Mouse (Mus musculus) left cerebral cortex, adult 11 months (tissue): ENCODE measurements at regions not wholly inside any gene's neighbourhood (a gene's known extent, or its start where the extent isn't known, plus 50 kb on each side); places are given as distances from the start of the nearest gene placed in this dataset.
"Not testable (repeated sequence)": the region's sequence is repeated elsewhere in the genome, so short reads cannot be mapped to it uniquely, and the experiment has no call there.

Experiments used
- DNase-seq: peaks from one replicate; pipeline ENCODE4 v3.0.0; 2022; ENCODE audit warnings: low spot score

- DNase-seq, result no peak
Measured at GRCm38 (mm10) chr10:120726369-120726768, 172.5 kb downstream of the Msrb3 start.

GRCm38 (mm10) chr10:120721956-120722532 is 176.9 kb downstream of the Msrb3 start:
- no peak for DNase-seq

GRCm38 (mm10) chr10:120720981-120721380 is 177.9 kb downstream of the Msrb3 start:
- no peak for DNase-seq

- DNase-seq, result no peak
Measured at GRCm38 (mm10) chr10:120720061-120720460, 178.8 kb downstream of the Msrb3 start.

GRCm38 (mm10) chr10:120717159-120717567 is 181.7 kb downstream of the Msrb3 start:
- DNase-seq, result no peak

- DNase-seq, result no peak
Measured at GRCm38 (mm10) chr10:120716391-120716790, 182.5 kb downstream of the Msrb3 start.

- no peak for DNase-seq
Measured at GRCm38 (mm10) chr10:120707771-120708750, 190.8 kb downstream of the Msrb3 start.

- no peak for DNase-seq
Measured at GRCm38 (mm10) chr10:120706684-120707290, 192.1 kb downstream of the Msrb3 start.

GRCm38 (mm10) chr10:120701833-120702232 is 197.1 kb downstream of the Msrb3 start:
- peak; percentile 43 for DNase-seq

- no peak for DNase-seq
Measured at GRCm38 (mm10) chr10:120697275-120697856, 201.5 kb downstream of the Msrb3 start.

- no peak for DNase-seq
Measured at GRCm38 (mm10) chr10:120696481-120696880, 202.4 kb downstream of the Msrb3 start.

GRCm38 (mm10) chr10:120694472-120694871 is 204.4 kb downstream of the Msrb3 start:
- DNase-seq, result no peak

- DNase-seq, result no peak
Measured at GRCm38 (mm10) chr10:120691451-120691850, 207.4 kb downstream of the Msrb3 start.

GRCm38 (mm10) chr10:120686123-120686522 is 209.9 kb upstream of the Hmga2 start:
- DNase-seq, result no peak

GRCm38 (mm10) chr10:120682021-120682420 is 205.8 kb upstream of the Hmga2 start:
- DNase-seq, result no peak

GRCm38 (mm10) chr10:120679982-120680381 is 203.7 kb upstream of the Hmga2 start:
- DNase-seq, result no peak

GRCm38 (mm10) chr10:120678277-120678676 is 202.0 kb upstream of the Hmga2 start:
- DNase-seq, result no peak

GRCm38 (mm10) chr10:120675369-120675768 is 199.1 kb upstream of the Hmga2 start:
- no peak for DNase-seq

GRCm38 (mm10) chr10:120674321-120675045 is 198.2 kb upstream of the Hmga2 start:
- no peak for DNase-seq

GRCm38 (mm10) chr10:120667678-120668031 is 191.4 kb upstream of the Hmga2 start:
- DNase-seq, result not testable (repeated sequence)

- DNase-seq, result peak; percentile 7
Measured at GRCm38 (mm10) chr10:120666985-120667677, 190.9 kb upstream of the Hmga2 start.
